Mouse (Mus musculus) limb, embryonic 12.5 days (tissue): ENCODE data around the gene Rab4a. TPM values are rescaled to one million over a fixed set of nuclear protein-coding genes. Genes with fewer than 3 reads are reported as not detected.

Experiments used
- ATAC-seq: fragments of 200-750 bp; cut with Nextera tagmentation; 2 replicates; pipeline ENCODE4 v1.8.0; 2017; ENCODE audit warnings: low read depth, moderate TSS enrichment; ENCODE audit not compliant: insufficient number of reproducible peaks, insufficient read depth, low FRiP score, low TSS enrichment
- H3K27ac ChIP-seq: fragments of 300-500 bp; sonication (generic); 2 replicates; pipeline ENCODE4 v1.5.1; 2016; ENCODE audit warnings: mild to moderate bottlenecking, moderate library complexity
- H3K27me3 ChIP-seq: fragments of 300-500 bp; sonication (generic); 2 replicates; pipeline ENCODE4 v1.6.1; 2016; ENCODE audit warnings: mild to moderate bottlenecking, moderate library complexity
- H3K36me3 ChIP-seq: fragments of 300-500 bp; sonication (generic); 2 replicates; pipeline ENCODE4 v1.6.1; 2016; ENCODE audit warnings: mild to moderate bottlenecking, moderate library complexity
- H3K4me1 ChIP-seq: fragments of 300-500 bp; sonication (generic); replicated peaks from 2 replicates; pipeline ENCODE4 v1.6.1; 2016
- H3K4me2 ChIP-seq: fragments of 300-500 bp; sonication (generic); 2 replicates; pipeline ENCODE4 v1.6.1; 2016; ENCODE audit warnings: mild to moderate bottlenecking, moderate library complexity
- H3K4me3 ChIP-seq: fragments of 300-500 bp; sonication (generic); replicated peaks from 2 replicates; pipeline ENCODE4 v1.5.1; 2016; ENCODE audit warnings: mild to moderate bottlenecking
- H3K9ac ChIP-seq: fragments of 300-500 bp; sonication (generic); replicated peaks from 2 replicates; pipeline ENCODE4 v1.6.1; 2016; ENCODE audit warnings: mild to moderate bottlenecking, moderate library complexity
- H3K9me3 ChIP-seq: fragments of 300-500 bp; sonication (generic); 2 replicates; pipeline ENCODE4 v1.6.1; 2016; ENCODE audit warnings: mild to moderate bottlenecking, moderate library complexity
- WGBS: fragments of 180-500 bp; shearing (Covaris S2); methylation state at CpG from one replicate; pipeline ENCODE4 v1.1.7; 2016; 5-methylcytosine and 5-hydroxymethylcytosine counted together
- polyA plus RNA-seq: library from polyadenylated mRNA; unstranded; fragments of >200 nt; fragmentation: Nextera tagmentation; extraction: Ambion mirVana; gene quantifications from 2 replicates; pipeline ENCODE4 v1.2.1, GENCODE M21; 2016

Rab4a gene
- polyA plus RNA-seq, 1 experiment from 2014 or later, result 56.3 TPM

DNA sequence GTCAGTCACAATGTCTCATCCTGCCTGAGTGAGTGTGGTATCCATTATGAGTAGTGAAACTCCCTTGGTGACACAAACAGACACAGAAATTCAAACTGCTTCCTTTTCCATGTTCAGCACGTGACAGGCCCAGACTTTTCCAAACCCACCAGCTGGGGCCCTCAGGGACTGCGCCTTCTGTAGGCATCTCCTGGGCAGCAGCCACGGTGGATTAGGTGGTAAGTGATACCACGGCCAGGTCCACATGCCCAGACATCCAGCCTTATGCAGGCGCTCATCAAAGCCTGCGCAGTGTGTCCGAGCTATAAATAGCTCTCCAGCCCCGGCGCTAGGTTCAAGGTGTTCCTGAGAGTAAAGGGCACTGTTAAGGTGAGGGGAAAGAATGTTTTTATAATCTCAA, 66.3 kb downstream of the Rab4a start:
- no peaks in the 10 kb centered on the region for H3K27me3 ChIP-seq
- H3K4me3 ChIP-seq, result no peak overlapping the region
- no peaks in the 10 kb centered on the region for H3K9me3 ChIP-seq
- no peak overlapping the region for H3K27ac ChIP-seq
- H3K4me2 ChIP-seq, result no peak overlapping the region
- 64% methylated on average over 9 of the region's 9 CpGs for WGBS
- no peak for ATAC-seq
- no peak overlapping the region for H3K9ac ChIP-seq
- H3K36me3 ChIP-seq, result no peaks in the 10 kb centered on the region
- no peaks in the 10 kb centered on the region for H3K4me1 ChIP-seq

DNA sequence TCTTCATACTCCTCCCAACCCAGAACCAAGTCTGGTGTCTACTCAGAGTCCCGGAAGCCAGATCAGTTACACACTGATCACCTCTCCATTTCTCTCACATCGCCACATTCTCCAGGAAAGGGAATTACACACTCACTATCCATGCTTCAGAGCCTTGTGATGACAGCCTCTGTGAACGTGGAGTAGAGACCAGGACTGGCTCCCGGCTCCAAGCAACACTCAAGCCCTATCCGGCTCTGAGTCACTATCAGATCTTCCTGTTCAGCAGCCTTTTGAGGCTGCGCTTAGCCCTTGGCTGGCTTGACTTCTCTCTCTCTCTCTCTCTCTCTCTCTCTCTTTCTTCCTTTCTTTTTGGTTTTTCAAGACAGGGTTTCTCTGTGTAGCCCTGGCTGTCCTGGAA, 67.6 kb downstream of the Rab4a start:
- H3K27ac ChIP-seq, result no peak overlapping the region
- no peak overlapping the region for H3K4me2 ChIP-seq
- no peaks in the 10 kb centered on the region for H3K4me1 ChIP-seq
- H3K9ac ChIP-seq, result no peak overlapping the region
- no peaks in the 10 kb centered on the region for H3K36me3 ChIP-seq
- 77% methylated on average over 6 of the region's 6 CpGs for WGBS
- no peaks in the 10 kb centered on the region for H3K27me3 ChIP-seq
- H3K9me3 ChIP-seq, result no peaks in the 10 kb centered on the region
- ATAC-seq, result no peak
- H3K4me3 ChIP-seq, result no peak overlapping the region

DNA sequence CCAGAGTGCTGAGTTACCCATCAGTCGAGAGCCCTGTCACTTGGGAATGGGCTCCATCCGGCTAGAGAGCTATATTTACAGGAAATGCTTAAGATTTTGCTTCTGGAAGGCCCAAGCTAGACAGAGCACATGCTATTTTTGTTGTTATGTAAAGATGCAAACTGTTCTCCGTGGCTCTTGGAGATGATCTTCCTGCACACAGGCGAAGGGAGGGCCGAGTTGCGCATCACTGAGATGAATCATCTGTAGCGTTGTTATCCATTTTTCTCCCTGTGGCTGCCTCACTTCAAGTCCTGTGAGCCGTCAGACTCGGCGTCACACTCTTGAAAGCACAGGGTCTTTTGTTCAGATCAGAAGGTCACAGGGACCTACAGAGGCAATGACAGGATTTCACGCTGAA, 68.5 kb downstream of the Rab4a start:
- Histone ChIP-seq H3K36me3 (no peaks in the 10 kb centered on the region), H3K9me3 (no peaks in the 10 kb centered on the region), H3K27ac (no peak overlapping the region), H3K4me3 (no peak overlapping the region), H3K27me3 (no peaks in the 10 kb centered on the region), H3K9ac (no peak overlapping the region), H3K4me2 (no peak overlapping the region), H3K4me1 (no peaks in the 10 kb centered on the region)
- 86% methylated on average over 11 of the region's 11 CpGs for WGBS
- ATAC-seq, result no peak

DNA sequence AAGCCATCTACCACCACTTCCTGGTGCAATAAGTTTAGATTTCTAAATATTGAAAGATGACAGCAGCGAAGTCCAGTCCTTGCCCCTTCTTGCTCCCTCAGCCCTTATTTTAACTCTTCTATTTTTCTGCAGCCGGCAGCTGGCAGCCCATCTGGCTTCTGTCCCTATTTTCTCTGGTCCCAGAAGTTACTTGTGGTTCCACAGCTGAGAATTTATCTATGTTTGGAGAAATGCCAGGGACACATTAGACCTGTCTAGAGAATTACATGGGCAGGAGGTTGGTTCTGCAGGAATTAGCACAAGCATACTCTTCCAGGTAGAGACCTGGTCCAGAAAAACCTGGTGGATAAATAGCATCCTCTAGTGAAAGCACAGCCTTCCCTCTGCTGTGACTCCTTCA, 72.1 kb downstream of the Rab4a start:
- Histone ChIP-seq H3K4me1 (no peaks in the 10 kb centered on the region), H3K9ac (no peak overlapping the region), H3K27ac (no peak overlapping the region), H3K36me3 (no peaks in the 10 kb centered on the region), H3K27me3 (no peaks in the 10 kb centered on the region), H3K4me2 (no peak overlapping the region), H3K9me3 (no peaks in the 10 kb centered on the region), H3K4me3 (no peak overlapping the region)
- ATAC-seq, result no peak
- 70% methylated on average over 2 of the region's 2 CpGs for WGBS

DNA sequence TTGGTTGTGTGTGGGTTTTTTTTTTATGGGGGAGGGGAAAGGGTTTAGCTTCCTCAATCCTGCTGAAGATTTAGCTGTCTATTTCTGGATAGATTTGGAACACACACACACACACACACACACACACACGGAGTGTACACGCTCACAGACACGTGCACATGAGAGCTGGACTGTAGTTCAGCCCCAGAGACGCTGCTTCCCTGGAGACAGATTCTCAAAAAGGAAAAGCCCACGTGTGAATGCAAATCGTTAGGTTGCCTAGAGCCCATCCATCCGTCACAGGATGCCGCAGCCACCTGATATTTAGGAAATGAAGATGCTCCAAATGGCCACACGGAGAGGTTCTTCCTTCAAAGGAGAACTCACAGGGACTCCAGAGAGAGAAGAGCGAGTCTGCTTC, 74.5 kb downstream of the Rab4a start:
- 62% methylated on average over 10 of the region's 10 CpGs for WGBS
- Histone ChIP-seq H3K27ac (no peak overlapping the region), H3K4me3 (no peak overlapping the region), H3K9ac (no peak overlapping the region), H3K4me2 (no peak overlapping the region), H3K9me3 (no peaks in the 10 kb centered on the region), H3K4me1 (0 out of 2 replicates have a peak, but pooled peaks cover 9% of the 10 kb centered on the region), H3K27me3 (peaks cover 23% of the 10 kb centered on the region), H3K36me3 (no peaks in the 10 kb centered on the region)
- no peak for ATAC-seq

DNA sequence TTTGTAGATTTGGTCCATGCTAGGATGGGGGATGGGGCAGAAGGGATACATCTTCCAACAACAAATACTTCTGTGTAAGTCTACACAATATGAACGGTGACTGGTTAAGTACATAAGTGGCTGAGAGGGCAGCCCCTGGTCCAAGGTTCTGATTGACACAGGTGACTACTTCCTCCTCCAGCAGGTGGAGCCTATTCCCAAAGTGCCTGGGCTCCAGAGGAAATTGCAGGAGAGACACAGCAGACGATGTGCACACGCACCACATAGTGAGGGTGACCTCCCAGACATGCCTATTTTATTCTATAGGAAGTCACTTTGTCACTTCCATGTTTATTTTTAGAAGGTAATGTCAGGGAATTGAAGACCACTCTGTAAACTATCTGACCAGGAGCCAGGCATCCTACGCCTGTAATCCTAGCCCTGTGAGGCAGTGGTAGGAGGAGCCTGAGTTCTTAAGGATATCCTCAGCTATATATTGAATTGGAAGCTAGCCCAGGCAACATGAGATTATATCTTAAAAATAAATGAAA, 75.1 kb downstream of the Rab4a start:
- H3K27me3 ChIP-seq, result peaks cover 28% of the 10 kb centered on the region
- H3K9ac ChIP-seq, result no peak overlapping the region
- no peak overlapping the region for H3K4me2 ChIP-seq
- no peak overlapping the region for H3K27ac ChIP-seq
- no peaks in the 10 kb centered on the region for H3K36me3 ChIP-seq
- H3K4me3 ChIP-seq, result no peak overlapping the region
- no peak for ATAC-seq
- H3K4me1 ChIP-seq, result 0 out of 2 replicates have a peak, but pooled peaks cover 11% of the 10 kb centered on the region
- no peaks in the 10 kb centered on the region for H3K9me3 ChIP-seq
- 47% methylated on average over 4 of the region's 4 CpGs for WGBS

DNA sequence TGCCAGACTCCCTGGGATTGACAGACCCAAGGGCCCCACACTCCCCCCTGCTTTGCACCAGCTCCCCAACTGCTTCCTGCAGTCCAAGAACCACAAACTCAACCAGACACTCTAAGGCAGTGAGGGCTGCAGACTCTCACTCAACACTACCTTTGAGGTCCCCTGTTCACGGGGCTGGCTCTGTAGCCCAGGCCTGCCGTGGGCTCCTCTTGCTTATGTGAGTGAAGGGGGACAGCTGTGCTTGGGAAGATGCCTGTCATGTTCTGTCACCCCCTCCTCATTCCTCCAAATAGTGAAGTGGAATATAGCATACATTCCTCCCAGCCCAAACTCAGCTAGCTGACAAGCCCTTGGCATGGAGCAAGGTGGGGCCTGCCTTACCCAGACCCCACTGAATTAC, 76.6 kb downstream of the Rab4a start:
- Histone ChIP-seq H3K9me3 (no peaks in the 10 kb centered on the region), H3K4me2 (no peak overlapping the region), H3K4me1 (0 out of 2 replicates have a peak, but pooled peaks cover 11% of the 10 kb centered on the region), H3K36me3 (no peaks in the 10 kb centered on the region), H3K27me3 (peaks cover 38% of the 10 kb centered on the region), H3K9ac (no peak overlapping the region), H3K27ac (no peak overlapping the region), H3K4me3 (no peak overlapping the region)
- 79% methylated on average over 2 of the region's 2 CpGs for WGBS
- ATAC-seq, result no peak

DNA sequence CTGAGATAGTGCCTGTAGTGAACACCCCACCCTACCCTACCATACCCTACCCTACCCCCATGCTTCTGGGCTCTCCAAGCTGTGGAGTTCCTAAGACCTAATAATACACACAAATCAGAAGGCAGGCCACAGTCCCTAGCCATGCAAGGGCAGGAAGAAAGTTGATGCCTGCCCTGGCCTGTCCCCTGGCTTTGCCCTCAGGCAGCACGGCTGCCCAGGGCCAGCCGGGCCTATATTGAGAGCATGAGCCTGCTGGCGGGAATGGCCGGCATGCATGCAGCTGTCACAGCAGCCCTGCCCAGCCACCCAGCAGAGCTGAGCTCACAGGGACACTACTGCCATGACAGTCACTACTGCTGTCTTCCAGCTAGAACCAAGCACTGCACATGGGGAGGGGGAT, 77.3 kb downstream of the Rab4a start:
- H3K27ac ChIP-seq, result no peak overlapping the region
- 77% methylated on average over 4 of the region's 4 CpGs for WGBS
- H3K4me2 ChIP-seq, result no peak overlapping the region
- no peak overlapping the region for H3K4me3 ChIP-seq
- no peaks in the 10 kb centered on the region for H3K36me3 ChIP-seq
- H3K27me3 ChIP-seq, result peaks cover 38% of the 10 kb centered on the region
- 0 out of 2 replicates have a peak, but pooled peaks cover 11% of the 10 kb centered on the region for H3K4me1 ChIP-seq
- no peak for ATAC-seq
- H3K9me3 ChIP-seq, result no peaks in the 10 kb centered on the region
- H3K9ac ChIP-seq, result no peak overlapping the region

Other genes starting within 250 kb of the Rab4a start
- 7.3 and 8.9 TPM in 2 replicates for gene Rhou, start 152.1 kb upstream of the Rab4a start, polyA plus RNA-seq
- 7.4 and 8.4 TPM in 2 replicates for gene Ccsap, start 54.2 kb downstream of the Rab4a start, polyA plus RNA-seq
- 102 and 120 TPM in 2 replicates for gene Acta1, start 88.8 kb downstream of the Rab4a start, polyA plus RNA-seq
- gene Nup133, start 143.3 kb downstream of the Rab4a start, polyA plus RNA-seq, result 50.7 and 56.4 TPM in 2 replicates
- gene Abcb10, start 177.1 kb downstream of the Rab4a start, polyA plus RNA-seq, result 20.2 and 21.6 TPM in 2 replicates
- gene Taf5l, start 215.4 kb downstream of the Rab4a start, polyA plus RNA-seq, result 45.7 and 48.9 TPM in 2 replicates
- gene Urb2, start 215.5 kb downstream of the Rab4a start, polyA plus RNA-seq, result 5.1 and 6.4 TPM in 2 replicates